Mouse (Mus musculus) limb, embryonic 13.5 days (tissue): Measurements from ENCODE around the gene Polrmt. TPM values are rescaled to one million over a fixed set of nuclear protein-coding genes. Genes with fewer than 3 reads are reported as not detected.

Experiments used
- ATAC-seq: fragments of 200-750 bp; cut with Nextera tagmentation; 2 replicates; pipeline ENCODE4 v1.8.0; 2017; ENCODE audit warnings: low read depth, moderate number of reproducible peaks, moderate TSS enrichment; ENCODE audit not compliant: low FRiP score
- H3K27ac ChIP-seq: fragments of 300-500 bp; sonication (generic); 2 replicates; pipeline ENCODE4 v1.5.1; 2015; ENCODE audit warnings: inconsistent platforms, mild to moderate bottlenecking, moderate library complexity
- H3K27me3 ChIP-seq: fragments of 300-500 bp; sonication (generic); 2 replicates; pipeline ENCODE4 v1.6.1; 2015; ENCODE audit warnings: mild to moderate bottlenecking, inconsistent platforms
- H3K36me3 ChIP-seq: fragments of 300-500 bp; sonication (generic); 2 replicates; pipeline ENCODE4 v1.6.1; 2015; ENCODE audit warnings: inconsistent platforms, mild to moderate bottlenecking, moderate library complexity
- H3K4me1 ChIP-seq: fragments of 300-500 bp; sonication (generic); 2 replicates; pipeline ENCODE4 v1.6.1; 2015; ENCODE audit warnings: inconsistent platforms
- H3K4me2 ChIP-seq: fragments of 300-500 bp; sonication (generic); replicated peaks from 2 replicates; pipeline ENCODE4 v1.6.1; 2015; ENCODE audit warnings: inconsistent platforms, mild to moderate bottlenecking, moderate library complexity
- H3K4me3 ChIP-seq: fragments of 300-500 bp; sonication (generic); 2 replicates; pipeline ENCODE4 v1.5.1; 2015; ENCODE audit warnings: moderate library complexity, mild to moderate bottlenecking, inconsistent platforms
- H3K9ac ChIP-seq: fragments of 300-500 bp; sonication (generic); 2 replicates; pipeline ENCODE4 v1.6.1; 2015; ENCODE audit warnings: mild to moderate bottlenecking, inconsistent platforms
- H3K9me3 ChIP-seq: fragments of 300-500 bp; sonication (generic); 2 replicates; pipeline ENCODE4 v1.6.1; 2016; ENCODE audit warnings: inconsistent platforms
- WGBS: fragments of 180-500 bp; shearing (Covaris S2); methylation state at CpG from one replicate; pipeline ENCODE4 v1.1.7; 2015; 5-methylcytosine and 5-hydroxymethylcytosine counted together
- polyA plus RNA-seq: library from polyadenylated mRNA; unstranded; fragments of >200 nt; fragmentation: Nextera tagmentation; extraction: Ambion mirVana; gene quantifications from 2 replicates; pipeline ENCODE4 v1.2.1, GENCODE M21; 2015

Polrmt gene
- polyA plus RNA-seq, 1 experiment from 2014 or later, result 49.4 TPM

DNA sequence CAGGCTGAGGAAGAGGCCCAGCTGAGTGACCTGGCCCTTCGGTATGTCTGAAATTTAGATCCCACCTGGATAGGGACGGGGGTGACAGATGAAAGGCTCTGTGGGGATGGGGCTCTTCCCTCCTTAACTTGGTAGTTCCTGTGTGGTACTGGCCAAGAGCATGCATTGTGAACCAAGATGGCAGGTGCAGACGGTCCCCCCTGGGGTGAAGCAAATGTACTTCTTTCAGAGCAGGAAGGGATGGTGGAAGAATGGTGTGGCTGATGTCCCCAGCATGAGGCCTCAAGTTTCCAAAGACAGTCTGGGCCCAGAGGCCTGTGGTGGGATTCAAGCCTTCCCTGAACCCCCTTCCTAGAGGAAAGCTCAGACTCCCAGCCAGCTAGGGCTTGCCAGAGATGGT is 9.5 kb upstream of the Polrmt start:
- H3K4me2 ChIP-seq, result no peak overlapping the region
- H3K27me3 ChIP-seq, result no peaks in the 10 kb centered on the region; the same call in 1 of the 2 replicates
- no peak overlapping the region; the same call in 1 of the 2 replicates for H3K27ac ChIP-seq
- H3K4me3 ChIP-seq, result no peak overlapping the region
- H3K9ac ChIP-seq, result no peak overlapping the region
- 68% methylated on average over 3 of the region's 3 CpGs for WGBS
- no peak for ATAC-seq
- peaks cover 10% of the 10 kb centered on the region for H3K4me1 ChIP-seq
- H3K9me3 ChIP-seq, result no peaks in the 10 kb centered on the region
- peaks cover 52% of the 10 kb centered on the region for H3K36me3 ChIP-seq

- peaks cover 43% of the 10 kb centered on the region for H3K36me3 ChIP-seq
- WGBS, result 2% methylated on average over 35 of the region's 36 CpGs
- H3K9me3 ChIP-seq, result no peaks in the 10 kb centered on the region
- H3K4me1 ChIP-seq, result peaks cover 10% of the 10 kb centered on the region
- no peak within 1 kb of the TSS for H3K27ac ChIP-seq
- peak within 1 kb of the TSS; percentile 40 for H3K4me3 ChIP-seq
- H3K4me2 ChIP-seq, result peak within 1 kb of the TSS; percentile 73
- ATAC-seq, result peak; percentile 79; the same call in 1 of the 2 replicates
- H3K9ac ChIP-seq, result peak within 1 kb of the TSS; percentile 54; the same call in 1 of the 2 replicates
- H3K27me3 ChIP-seq, result no peaks in the 10 kb centered on the region; the same call in 1 of the 2 replicates
These were observed 8.6 kb upstream of the Polrmt start, which contains the start of gene Fgf22 for GRCm38 (mm10) chr10:79754856-79755516. Gene Fgf22, plus strand, starts transcription at chr10:79755076.

DNA sequence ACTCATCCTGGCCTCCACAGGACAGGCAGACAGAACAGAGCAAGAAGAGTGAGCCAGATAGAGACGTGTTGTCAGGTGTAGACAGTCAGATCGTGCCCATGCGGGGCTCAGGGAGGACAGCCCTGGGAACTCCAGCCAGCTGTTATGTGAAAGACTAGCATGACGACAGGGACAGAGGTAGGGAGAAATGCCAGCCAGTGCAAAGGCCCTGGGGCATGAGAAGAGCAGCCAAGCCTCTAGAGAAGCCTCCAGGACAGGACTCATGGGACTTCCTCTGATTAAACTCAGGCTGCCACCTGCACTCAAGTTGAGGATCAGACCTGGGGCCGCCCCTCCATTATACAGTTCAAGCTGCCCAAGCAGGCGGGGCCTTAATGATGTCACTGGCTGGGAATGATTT is 2.1 kb upstream of the Polrmt start:
- H3K4me3 ChIP-seq, result no peak overlapping the region
- no peak overlapping the region for H3K9ac ChIP-seq
- peaks cover 12% of the 10 kb centered on the region for H3K36me3 ChIP-seq
- no peak overlapping the region for H3K27ac ChIP-seq
- H3K27me3 ChIP-seq, result no peaks in the 10 kb centered on the region
- H3K4me1 ChIP-seq, result peaks cover 12% of the 10 kb centered on the region
- no peaks in the 10 kb centered on the region for H3K9me3 ChIP-seq
- no peak for ATAC-seq
- H3K4me2 ChIP-seq, result no peak overlapping the region
- 79% methylated on average over 6 of the region's 6 CpGs for WGBS

- Histone ChIP-seq H3K9me3 (no peaks in the 10 kb centered on the region), H3K4me1 (peaks cover 12% of the 10 kb centered on the region), H3K27me3 (no peaks in the 10 kb centered on the region), H3K4me3 (peak overlapping the region; percentile 55), H3K9ac (peak overlapping the region; percentile 53; the same call in 1 of the 2 replicates), H3K4me2 (peak overlapping the region; percentile 62), H3K36me3 (peaks cover 29% of the 10 kb centered on the region), H3K27ac (no peak overlapping the region)
- ATAC-seq, result peak; percentile 60
- WGBS, result 27% methylated on average over 6 of the region's 6 CpGs
These were observed 382 bp upstream of the Polrmt start for GRCm38 (mm10) chr10:79746774-79747151.

DNA sequence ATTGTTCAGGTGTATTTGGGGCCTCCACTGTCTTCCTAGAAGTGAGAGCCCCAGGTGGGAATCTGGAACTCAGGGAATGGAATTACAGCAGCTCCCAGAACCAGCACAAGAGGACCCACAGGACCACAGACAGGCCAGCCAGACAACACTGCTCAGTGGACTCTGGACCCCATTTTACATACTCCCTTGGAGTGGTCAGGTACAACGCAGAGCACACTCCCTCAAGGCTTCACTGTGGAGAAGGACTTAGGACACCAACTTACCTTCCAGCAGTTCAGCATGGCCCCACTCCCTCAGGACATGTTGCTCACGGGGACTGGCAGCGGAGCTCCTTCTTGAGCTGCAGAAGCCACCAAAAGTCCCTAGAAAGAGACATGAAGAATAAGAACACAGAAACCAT is 970 bp downstream of the Polrmt start:
- Histone ChIP-seq H3K4me2 (peak overlapping the region; percentile 62), H3K27me3 (no peaks in the 10 kb centered on the region), H3K4me1 (peaks cover 12% of the 10 kb centered on the region), H3K4me3 (peak overlapping the region; percentile 55), H3K9me3 (peaks cover 12% of the 10 kb centered on the region), H3K9ac (0 out of 2 replicates have a peak overlapping the region, but pooled peaks have one; percentile 31), H3K36me3 (peaks cover 42% of the 10 kb centered on the region), H3K27ac (no peak overlapping the region)
- ATAC-seq, result no peak
- 89% methylated on average over 3 of the region's 3 CpGs for WGBS

DNA sequence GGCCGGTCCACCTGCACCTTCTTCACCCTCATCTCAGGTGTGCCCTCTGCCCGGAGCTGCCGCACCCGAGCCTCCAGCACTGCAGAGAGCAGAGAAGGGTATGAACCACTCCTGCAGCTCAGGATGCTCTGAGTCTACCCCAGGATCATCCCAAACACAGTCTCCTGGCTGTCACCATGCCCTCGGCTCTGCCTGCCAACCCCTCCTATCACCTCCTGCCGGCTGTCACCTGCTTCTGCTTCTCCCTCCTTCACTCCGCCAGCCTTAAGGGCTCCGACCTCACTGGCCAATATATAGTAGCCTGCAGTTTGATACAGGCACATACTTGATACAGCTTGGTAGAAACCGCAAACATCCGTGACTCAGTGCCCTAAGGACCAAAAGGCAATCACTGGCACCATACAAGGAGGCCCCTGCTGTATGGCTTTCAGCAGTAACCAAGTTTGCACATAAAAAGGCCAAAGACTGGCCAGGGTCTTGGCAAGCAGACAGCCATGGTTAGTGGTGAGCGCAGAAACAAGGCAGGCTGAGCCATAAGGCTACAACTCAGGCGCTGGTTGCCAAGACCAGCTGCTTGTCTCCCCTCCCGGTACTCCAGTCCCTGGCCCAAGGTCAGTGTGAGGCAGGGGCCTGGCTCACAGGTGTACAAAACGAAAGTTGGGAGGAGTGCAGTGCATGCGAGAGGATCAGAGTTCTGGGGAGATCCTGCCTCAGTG is 2.6 kb downstream of the Polrmt start:
- ATAC-seq, result no peak
- peaks cover 12% of the 10 kb centered on the region for H3K4me1 ChIP-seq
- no peak overlapping the region for H3K4me2 ChIP-seq
- WGBS, result 94% methylated on average over 15 of the region's 15 CpGs
- H3K36me3 ChIP-seq, result peaks cover 58% of the 10 kb centered on the region
- peaks cover 28% of the 10 kb centered on the region for H3K9me3 ChIP-seq
- no peak overlapping the region for H3K27ac ChIP-seq
- H3K27me3 ChIP-seq, result no peaks in the 10 kb centered on the region
- no peak overlapping the region for H3K4me3 ChIP-seq
- H3K9ac ChIP-seq, result no peak overlapping the region

DNA sequence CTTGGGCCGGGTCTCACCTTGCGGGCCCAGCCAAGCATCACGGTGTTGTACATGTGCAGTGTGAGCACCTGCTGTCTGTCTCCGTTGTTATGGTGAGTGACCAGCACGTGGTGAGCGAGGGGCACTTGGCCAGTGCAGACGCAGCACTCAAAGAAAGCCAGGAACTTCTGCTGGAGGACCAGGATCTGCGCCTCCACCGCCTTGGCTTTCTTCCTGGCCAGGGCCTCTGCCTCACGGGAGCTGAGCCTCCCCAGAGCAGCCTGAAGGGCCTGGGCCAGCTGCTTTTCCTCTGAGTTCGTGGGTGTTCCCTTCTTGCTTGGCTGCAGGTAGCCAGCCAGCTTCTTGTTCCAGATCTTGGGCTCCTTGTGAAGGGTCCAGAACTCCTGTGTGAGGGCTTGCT is 3.2 kb downstream of the Polrmt start:
- Histone ChIP-seq H3K4me3 (no peak overlapping the region), H3K36me3 (peaks cover 65% of the 10 kb centered on the region), H3K27me3 (no peaks in the 10 kb centered on the region), H3K9me3 (peaks cover 34% of the 10 kb centered on the region), H3K4me1 (peaks cover 12% of the 10 kb centered on the region), H3K9ac (no peak overlapping the region), H3K4me2 (no peak overlapping the region), H3K27ac (no peak overlapping the region)
- 90% methylated on average over 11 of the region's 11 CpGs for WGBS
- ATAC-seq, result no peak

DNA sequence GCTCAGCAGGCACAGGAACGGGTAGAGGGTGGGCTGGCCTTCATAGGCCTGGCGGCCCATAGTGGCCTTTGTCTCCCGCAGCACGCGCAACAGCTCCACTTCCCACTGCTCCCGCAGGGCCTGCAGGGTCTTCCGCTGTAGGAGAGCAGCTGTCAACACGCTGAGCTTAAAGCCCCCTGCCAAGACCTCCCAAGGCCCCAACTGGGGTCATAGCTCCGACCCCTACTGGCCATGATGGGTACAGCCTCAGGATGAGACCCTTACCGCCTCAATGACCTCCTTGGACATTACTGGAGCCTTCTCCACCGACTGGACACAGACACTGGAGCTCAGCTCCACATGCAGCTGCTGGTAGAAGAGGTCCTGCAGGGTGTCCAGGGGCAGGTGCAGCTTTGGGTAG is 5.5 kb downstream of the Polrmt start:
- Histone ChIP-seq H3K27ac (no peak overlapping the region), H3K27me3 (peaks cover 14% of the 10 kb centered on the region), H3K4me1 (peaks cover 7% of the 10 kb centered on the region), H3K4me2 (no peak overlapping the region), H3K4me3 (no peak overlapping the region), H3K9ac (no peak overlapping the region), H3K36me3 (peaks cover 88% of the 10 kb centered on the region), H3K9me3 (peaks cover 57% of the 10 kb centered on the region)
- WGBS, result 77% methylated on average over 11 of the region's 11 CpGs
- ATAC-seq, result no peak

GRCm38 (mm10) chr10:79739234-79739633 is 7.1 kb downstream of the Polrmt start:
- WGBS, result 97% methylated on average over 28 of the region's 28 CpGs
- H3K27ac ChIP-seq, result no peak overlapping the region
- H3K36me3 ChIP-seq, result peaks cover 100% of the 10 kb centered on the region
- no peak overlapping the region for H3K9ac ChIP-seq
- no peak overlapping the region for H3K4me2 ChIP-seq
- no peak overlapping the region for H3K4me3 ChIP-seq
- peaks cover 69% of the 10 kb centered on the region for H3K9me3 ChIP-seq
- no peaks in the 10 kb centered on the region for H3K4me1 ChIP-seq
- peaks cover 25% of the 10 kb centered on the region for H3K27me3 ChIP-seq
- ATAC-seq, result no peak

GRCm38 (mm10) chr10:79738259-79738658 is 8.1 kb downstream of the Polrmt start:
- Histone ChIP-seq H3K4me3 (no peak overlapping the region), H3K4me2 (no peak overlapping the region), H3K9me3 (peaks cover 69% of the 10 kb centered on the region), H3K36me3 (peaks cover 98% of the 10 kb centered on the region), H3K27ac (no peak overlapping the region), H3K9ac (no peak overlapping the region), H3K27me3 (peaks cover 25% of the 10 kb centered on the region), H3K4me1 (no peaks in the 10 kb centered on the region)
- ATAC-seq, result no peak
- 94% methylated on average over 10 of the region's 10 CpGs for WGBS

DNA sequence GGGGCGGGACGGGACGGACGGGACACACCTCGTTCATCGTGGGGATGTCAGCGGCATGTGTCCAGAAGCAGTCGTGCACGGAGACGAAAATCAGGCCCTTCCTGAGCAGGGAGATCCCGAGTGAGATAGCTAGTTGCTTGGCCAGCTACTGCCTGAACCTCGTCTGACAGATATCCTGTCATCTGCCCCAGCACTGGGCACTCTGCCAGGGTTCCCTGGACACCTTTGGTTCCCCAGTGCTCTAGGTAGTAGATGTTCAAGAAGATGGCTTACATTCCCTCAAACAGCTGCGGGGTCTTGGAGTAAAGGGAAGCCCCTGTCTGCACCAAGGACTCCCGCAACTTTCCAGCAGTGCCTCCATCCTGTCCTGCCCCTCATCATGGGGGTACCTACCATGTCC is 9.7 kb downstream of the Polrmt start:
- peaks cover 91% of the 10 kb centered on the region for H3K36me3 ChIP-seq
- H3K9ac ChIP-seq, result no peak overlapping the region
- H3K9me3 ChIP-seq, result peaks cover 73% of the 10 kb centered on the region
- H3K27ac ChIP-seq, result no peak overlapping the region
- no peak overlapping the region for H3K4me3 ChIP-seq
- peaks cover 25% of the 10 kb centered on the region for H3K27me3 ChIP-seq
- 91% methylated on average over 11 of the region's 14 CpGs for WGBS
- H3K4me1 ChIP-seq, result no peaks in the 10 kb centered on the region
- no peak for ATAC-seq
- H3K4me2 ChIP-seq, result no peak overlapping the region

- Histone ChIP-seq H3K27me3 (peaks cover 25% of the 10 kb centered on the region), H3K4me1 (no peaks in the 10 kb centered on the region), H3K36me3 (peaks cover 79% of the 10 kb centered on the region), H3K4me2 (peak overlapping the region; percentile 23), H3K4me3 (no peak overlapping the region), H3K27ac (no peak overlapping the region), H3K9ac (no peak overlapping the region), H3K9me3 (peaks cover 61% of the 10 kb centered on the region)
- 25% methylated on average over 43 of the region's 52 CpGs for WGBS
- ATAC-seq, result no peak
These were observed 11.0 kb downstream of the Polrmt start for GRCm38 (mm10) chr10:79735361-79735760.
